Mouse (Mus musculus): ENCODE results near the gene Tmbim6.
A peak's percentile ranks its signal among the peaks of the same experiment; 100 is the strongest.
"Not testable (repeated sequence)": the region's sequence is repeated elsewhere in the genome, so short reads cannot be mapped to it uniquely, and the experiment has no call there.

Tmbim6 gene

GRCm38 (mm10) chr15:99420521-99421014 lies 27.9 kb downstream of the Tmbim6 start:
- no peak for DNase-seq

DNA sequence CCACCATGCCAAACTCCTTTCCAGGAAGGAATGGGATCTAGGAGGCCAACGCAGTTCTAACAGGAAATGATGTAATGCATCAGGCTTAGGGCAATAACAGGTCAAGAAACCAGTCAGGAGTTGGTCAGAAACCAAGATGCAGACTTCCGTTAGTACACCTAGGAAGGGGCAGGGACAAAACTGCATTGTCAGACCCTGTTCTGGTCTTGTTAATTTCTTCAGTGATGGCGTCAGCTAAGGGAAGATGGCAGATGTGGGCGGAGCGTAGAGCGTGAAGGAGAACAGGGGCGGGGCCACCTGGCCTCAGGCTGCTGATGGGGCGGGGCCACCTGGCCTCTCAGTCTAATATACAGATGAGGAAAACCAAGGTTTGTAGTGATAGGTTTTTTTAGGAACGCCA lies 28.5 kb downstream of the Tmbim6 start:
- DNase-seq = no peak

GRCm38 (mm10) chr15:99421676-99422075 lies 29.0 kb downstream of the Tmbim6 start:
- DNase-seq = no peak

DNA sequence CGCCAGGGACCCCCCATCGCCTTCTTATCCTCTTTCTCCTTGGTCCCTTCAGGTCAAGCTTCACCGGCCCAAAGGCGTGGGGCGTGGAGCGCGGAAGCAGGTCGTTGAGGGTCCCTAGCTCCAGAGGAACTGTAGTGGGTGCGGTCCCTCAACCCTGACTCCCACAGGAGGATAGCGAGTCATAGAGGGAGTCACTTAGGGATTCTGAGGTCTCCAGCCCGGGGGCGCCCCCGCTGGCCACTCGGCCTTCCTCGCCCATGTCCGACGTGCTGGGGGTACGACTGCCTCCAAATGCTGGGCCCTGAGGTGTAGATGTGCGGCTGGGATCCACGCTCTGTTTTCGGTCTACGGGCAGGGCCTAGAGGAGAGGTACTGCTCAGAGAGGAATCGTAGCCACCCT lies 29.9 kb downstream of the Tmbim6 start:
- no peak for DNase-seq

DNA sequence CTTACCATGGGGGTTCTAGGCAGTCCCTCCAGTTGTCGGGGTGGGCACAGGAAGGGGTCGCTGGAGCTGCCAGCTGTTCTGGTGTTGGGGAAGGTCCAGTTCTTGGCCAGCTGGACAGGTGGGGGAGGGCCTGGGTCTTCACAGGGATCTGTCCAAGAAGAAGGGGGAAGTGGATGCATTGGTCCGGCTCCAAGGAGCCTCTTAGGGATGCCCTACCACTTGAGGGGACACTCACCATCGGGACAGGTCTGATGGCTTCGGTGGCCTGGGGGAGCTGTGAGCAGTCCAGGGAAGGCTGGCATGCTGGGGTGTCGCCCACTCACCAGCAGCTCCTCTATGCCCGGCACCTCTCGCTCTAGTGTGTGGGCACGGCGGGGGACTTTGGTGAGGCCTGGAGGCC lies 30.4 kb downstream of the Tmbim6 start:
- no peak for DNase-seq

DNA sequence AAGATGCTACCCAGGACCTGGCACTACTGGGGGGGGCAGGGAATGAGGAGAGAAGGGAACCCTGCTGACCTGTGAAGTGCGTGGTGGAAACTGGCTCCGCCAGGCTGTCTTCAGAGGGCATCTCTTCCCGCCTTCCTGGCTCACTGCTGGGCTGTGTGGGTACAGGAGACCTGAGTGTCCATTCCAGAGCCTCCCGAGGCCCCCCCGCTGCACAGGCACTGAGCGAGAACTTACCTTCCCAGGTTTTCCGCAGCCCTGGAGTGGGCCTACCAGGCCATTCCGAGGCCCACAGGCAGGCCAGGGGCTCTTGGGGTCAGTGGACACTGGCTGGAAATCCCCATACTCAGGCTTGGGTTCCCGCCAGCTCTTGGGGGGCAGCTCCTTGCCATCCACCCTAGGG lies 31.2 kb downstream of the Tmbim6 start:
- DNase-seq = no peak

- no peak for DNase-seq
Measured at GRCm38 (mm10) chr15:99430394-99430793, 37.7 kb downstream of the Tmbim6 start.

GRCm38 (mm10) chr15:99431063-99431462 lies 38.4 kb downstream of the Tmbim6 start:
- no peak for DNase-seq

- no peak for DNase-seq
Measured at GRCm38 (mm10) chr15:99431504-99431903, 38.8 kb downstream of the Tmbim6 start.

GRCm38 (mm10) chr15:99431967-99432366 lies 39.3 kb downstream of the Tmbim6 start:
- no peak for DNase-seq

- no peak for DNase-seq
Measured at GRCm38 (mm10) chr15:99433081-99433718, 40.5 kb downstream of the Tmbim6 start.

DNA sequence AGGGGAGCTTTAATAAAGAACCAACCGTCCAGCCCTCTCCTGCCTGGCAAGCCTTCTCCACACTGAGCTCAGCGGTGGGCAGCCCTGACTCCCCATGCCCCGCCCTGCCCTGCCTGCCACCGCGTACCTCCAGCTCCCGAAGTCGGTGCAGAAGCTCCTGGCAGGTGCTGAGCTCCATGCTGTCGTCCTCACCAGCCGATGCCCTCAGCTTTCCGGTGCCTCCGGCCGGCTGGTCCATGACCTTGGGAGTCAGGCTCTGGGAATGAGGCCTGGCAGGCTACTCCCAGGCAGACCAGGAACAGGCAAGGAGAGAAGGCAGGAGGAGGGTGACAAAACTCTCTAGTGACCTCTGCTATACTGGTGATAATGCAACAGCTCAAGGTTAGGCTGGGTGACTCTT lies 41.2 kb downstream of the Tmbim6 start:
- no peak for DNase-seq

DNA sequence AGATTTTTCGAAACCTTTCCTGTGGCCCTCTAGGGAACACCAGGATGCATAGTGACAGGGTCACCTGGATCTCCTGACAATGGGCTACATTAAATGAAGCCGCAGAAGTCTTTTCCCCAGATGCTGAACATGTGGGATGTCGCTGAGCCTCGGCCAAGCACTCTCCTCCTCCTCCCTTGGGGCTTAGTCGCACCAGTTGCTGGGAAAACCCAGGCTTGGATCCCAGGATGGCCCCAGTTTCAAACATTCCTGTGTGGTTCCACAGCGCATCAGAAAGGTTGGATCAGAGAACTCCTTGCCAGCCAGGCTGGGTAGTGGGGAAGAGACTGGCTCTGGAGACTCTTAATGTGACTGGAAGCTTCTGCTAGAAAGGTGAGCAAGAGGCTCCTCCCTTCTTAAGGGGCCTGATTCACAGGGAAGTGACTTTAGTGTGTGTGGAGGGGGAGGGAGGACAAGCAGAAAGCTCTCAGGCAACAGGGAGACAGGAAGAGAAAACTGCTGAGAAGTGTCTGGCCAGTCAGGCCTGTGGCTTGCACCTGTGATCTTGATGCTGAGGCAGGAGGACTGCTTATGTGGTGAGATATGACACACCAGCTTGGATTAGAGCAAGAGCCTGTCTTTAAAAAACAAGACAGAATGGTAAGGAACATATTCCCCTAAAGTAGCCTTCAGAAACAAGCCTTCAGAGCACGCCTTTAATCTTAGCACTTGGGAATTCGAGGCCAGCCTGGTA lies 46.5 kb downstream of the Tmbim6 start:
- no peak for DNase-seq

DNA sequence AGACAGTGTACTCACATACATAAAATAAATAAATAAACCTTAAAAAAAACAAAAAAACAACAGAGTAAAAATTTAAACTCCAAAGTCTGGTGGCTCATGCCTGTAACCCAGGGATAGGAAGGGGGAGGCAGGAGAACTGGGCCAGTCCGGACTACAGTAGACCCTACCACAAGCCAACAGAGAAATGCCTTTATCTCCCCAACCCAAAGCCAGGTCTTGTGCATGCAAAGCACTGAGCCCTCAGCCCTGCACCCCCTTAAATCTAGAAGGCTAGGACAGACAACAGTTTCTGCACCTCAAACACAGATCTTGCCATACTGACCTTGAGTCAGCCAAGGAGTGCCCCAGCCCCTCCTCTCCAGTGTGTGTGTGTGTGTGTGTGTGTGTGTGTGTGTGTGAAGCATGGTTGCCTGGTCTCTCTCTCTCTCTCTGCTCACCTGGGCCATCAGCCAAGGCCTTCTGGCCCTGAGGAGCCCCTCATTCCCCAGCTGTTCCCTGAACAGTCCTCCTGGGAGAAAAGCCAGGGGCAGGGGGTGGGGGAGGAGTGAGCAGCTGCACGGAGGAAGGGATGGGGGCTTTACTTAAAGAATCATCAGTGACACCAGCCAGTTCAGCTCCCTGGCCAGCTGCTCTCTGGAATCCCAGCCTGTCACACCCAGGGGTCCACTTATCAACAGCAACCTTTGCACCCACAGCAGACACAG lies 47.6 kb downstream of the Tmbim6 start:
- DNase-seq = no peak

DNA sequence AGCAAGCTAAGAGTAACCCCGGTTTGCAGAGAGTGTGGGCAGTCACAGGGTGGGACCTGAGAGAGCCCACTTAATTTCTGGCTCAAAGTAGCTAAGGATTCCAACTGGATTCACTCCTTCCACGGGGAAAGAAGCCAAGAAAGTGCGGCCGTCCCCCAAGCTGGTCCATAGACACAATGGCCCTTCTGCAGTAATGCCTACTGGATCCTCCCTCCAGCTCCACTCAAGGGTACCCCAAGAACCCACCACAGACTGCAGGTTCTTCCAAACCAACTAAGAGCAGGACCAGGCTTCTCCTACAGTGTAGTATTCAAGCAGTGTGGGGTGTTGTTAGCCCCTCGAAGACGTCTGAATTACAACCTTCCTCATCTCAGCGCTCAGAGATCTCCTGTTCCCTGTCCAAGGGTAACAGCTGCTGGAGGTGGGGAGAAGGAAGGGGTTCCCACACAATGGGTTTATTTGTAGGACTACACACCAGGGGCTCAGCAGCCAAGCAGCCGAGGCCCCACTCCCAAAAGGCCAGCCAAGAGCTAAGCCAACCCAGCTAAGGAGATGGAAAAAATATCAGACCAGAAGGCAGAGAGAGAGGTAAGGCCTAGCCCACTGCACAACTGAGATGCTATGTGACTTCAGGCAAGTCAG lies 48.3 kb downstream of the Tmbim6 start:
- DNase-seq = no peak

- no peak for DNase-seq
Measured at GRCm38 (mm10) chr15:99442358-99442757, 49.7 kb downstream of the Tmbim6 start.

- no peak for DNase-seq
Measured at GRCm38 (mm10) chr15:99445567-99445966, 52.9 kb downstream of the Tmbim6 start.

- DNase-seq = not testable (repeated sequence)
Measured at GRCm38 (mm10) chr15:99446136-99446535, 53.5 kb downstream of the Tmbim6 start.

DNA sequence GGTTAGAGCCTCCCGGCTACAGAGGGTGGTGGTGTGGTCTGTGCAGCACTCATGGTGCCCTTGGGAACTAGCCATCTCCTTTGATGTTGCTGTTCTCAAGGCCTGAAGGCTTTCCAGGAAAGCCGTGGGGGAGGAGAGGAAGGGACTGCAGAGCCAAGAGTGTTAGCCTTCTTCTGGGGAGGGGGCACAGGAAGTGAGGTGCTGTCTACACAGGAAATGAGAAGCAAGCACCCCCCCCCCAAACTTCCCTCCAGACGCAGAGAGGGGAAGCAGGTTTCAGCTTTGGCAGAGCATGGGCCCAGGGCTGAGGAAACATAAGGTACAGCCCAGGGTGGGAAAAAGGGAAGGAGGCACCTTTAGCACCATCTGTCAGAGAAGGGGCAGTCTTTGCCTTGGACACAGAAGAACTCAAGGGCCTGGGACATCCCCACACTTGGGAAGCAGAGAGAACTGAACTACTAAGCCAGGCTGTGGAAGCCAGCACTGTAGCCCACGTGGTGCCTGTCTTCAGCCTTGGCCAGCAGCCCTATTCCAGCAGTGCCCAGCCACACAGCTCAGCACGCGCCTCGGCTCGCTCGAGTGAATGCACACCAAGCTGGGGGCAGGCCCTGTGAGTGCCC lies 56.6 kb downstream of the Tmbim6 start:
- peak; percentile 68 to 71 for DNase-seq

DNA sequence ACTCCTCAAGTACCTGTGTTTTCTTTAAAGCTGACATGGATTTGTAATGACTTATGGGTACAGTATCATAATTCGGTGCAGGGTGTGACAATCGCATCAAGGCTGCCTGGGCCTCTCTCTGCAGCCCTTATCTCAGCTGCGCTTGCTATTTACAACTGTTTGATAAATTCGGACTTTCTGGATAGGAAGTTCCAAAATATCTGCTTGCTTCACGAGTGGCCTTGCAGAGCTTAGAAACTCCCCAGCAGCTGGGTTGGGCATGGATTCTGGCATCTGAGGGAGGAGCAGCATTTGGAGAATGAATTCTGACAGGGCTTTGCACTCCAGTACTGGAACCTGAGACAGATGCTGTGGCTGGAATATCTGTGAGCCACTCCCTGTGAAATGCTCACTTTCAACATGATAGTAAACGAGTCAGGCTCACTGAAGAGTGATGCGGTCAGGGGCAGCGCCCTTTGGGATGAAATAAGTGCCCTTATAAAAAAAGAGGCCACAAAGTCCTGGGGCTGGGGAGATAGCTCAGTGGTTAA lies 57.1 kb downstream of the Tmbim6 start:
- no peak for DNase-seq

GRCm38 (mm10) chr15:99453153-99453900 lies 60.6 kb downstream of the Tmbim6 start:
- DNase-seq = no peak

All from cerebellum, adult 18-20 months (tissue).